Mouse (Mus musculus): ENCODE measurements around the gene Rpn1. TPM values are rescaled to one million over a fixed set of nuclear protein-coding genes. Genes with fewer than 3 reads are reported as not detected.
A peak's percentile ranks its signal among the peaks of the same experiment; 100 is the strongest.

The Rpn1 gene
- 241 and 253 TPM in 2 replicates for polyA plus RNA-seq (2016; fragmentation: Nextera tagmentation; extraction: Ambion mirVana)

GRCm38 (mm10) chr6:88084278-88085151, at the start of gene Rpn1:
Gene Rpn1, plus strand, starts transcription at chr6:88084482.
- peak; percentile 93 for ATAC-seq
- H3K27me3 ChIP-seq (replicated peaks), result no peaks in the 10 kb centered on the region
- H3K9me3 ChIP-seq (replicated peaks), result no peaks in the 10 kb centered on the region
- peaks cover 44% of the 10 kb centered on the region for H3K4me1 ChIP-seq
- H3K4me3 ChIP-seq, result peak within 1 kb of the TSS; percentile 83
- peak within 1 kb of the TSS; percentile 89 for H3K9ac ChIP-seq
- under 1% methylated on average over 71 of the region's 71 CpGs for WGBS (ENCODE audit: insufficient replicate concordance)
- H3K36me3 ChIP-seq, result peaks cover 22% of the 10 kb centered on the region
- H3K4me2 ChIP-seq, result peak within 1 kb of the TSS; percentile 92
- peak within 1 kb of the TSS; percentile 85 for H3K27ac ChIP-seq

GRCm38 (mm10) chr6:88037471-88038045, 46.7 kb upstream of the Rpn1 start:
- no peak overlapping the region for H3K4me2 ChIP-seq
- 73% methylated on average over 4 of the region's 4 CpGs for WGBS (ENCODE audit: insufficient replicate concordance)
- H3K27ac ChIP-seq, result no peak overlapping the region

GRCm38 (mm10) chr6:88039426-88039825, 44.9 kb upstream of the Rpn1 start:
- H3K36me3 ChIP-seq, result peaks cover 48% of the 10 kb centered on the region
- no peak overlapping the region for H3K9ac ChIP-seq
- H3K27ac ChIP-seq, result no peak overlapping the region
- no peak for ATAC-seq
- 87% methylated on average over 4 of the region's 4 CpGs for WGBS (ENCODE audit: insufficient replicate concordance)
- H3K4me2 ChIP-seq, result no peak overlapping the region
- H3K4me1 ChIP-seq, result peaks cover 42% of the 10 kb centered on the region
- H3K4me3 ChIP-seq, result no peak overlapping the region
- no peaks in the 10 kb centered on the region for H3K9me3 ChIP-seq (replicated peaks)
- H3K27me3 ChIP-seq (replicated peaks), result no peaks in the 10 kb centered on the region

More at GRCm38 (mm10) chr6:88037471-88038045, 46.7 kb upstream of the Rpn1 start:
- Histone ChIP-seq H3K4me1 (peaks cover 24% of the 10 kb centered on the region), H3K4me3 (no peak overlapping the region), H3K9me3 (replicated peaks) (no peaks in the 10 kb centered on the region), H3K27me3 (replicated peaks) (no peaks in the 10 kb centered on the region), H3K9ac (no peak overlapping the region), H3K36me3 (peaks cover 50% of the 10 kb centered on the region)
- ATAC-seq, result no peak

GRCm38 (mm10) chr6:88041221-88041620, 43.1 kb upstream of the Rpn1 start:
- Histone ChIP-seq H3K9ac (no peak overlapping the region), H3K9me3 (replicated peaks) (no peaks in the 10 kb centered on the region), H3K27ac (no peak overlapping the region), H3K4me2 (no peak overlapping the region), H3K27me3 (replicated peaks) (no peaks in the 10 kb centered on the region), H3K4me1 (peaks cover 45% of the 10 kb centered on the region), H3K4me3 (no peak overlapping the region), H3K36me3 (peaks cover 35% of the 10 kb centered on the region)
- 81% methylated on average over 4 of the region's 4 CpGs for WGBS (ENCODE audit: insufficient replicate concordance)
- no peak for ATAC-seq

GRCm38 (mm10) chr6:88042336-88042735, 41.9 kb upstream of the Rpn1 start:
- ATAC-seq, result no peak
- peaks cover 45% of the 10 kb centered on the region for H3K4me1 ChIP-seq
- H3K27me3 ChIP-seq (replicated peaks), result peaks cover 7% of the 10 kb centered on the region; the same call in 1 of the 2 replicates
- WGBS (ENCODE audit: insufficient replicate concordance), result 78% methylated on average over 3 of the region's 3 CpGs
- peak overlapping the region; percentile 32 for H3K9ac ChIP-seq
- no peaks in the 10 kb centered on the region for H3K9me3 ChIP-seq (replicated peaks)
- H3K27ac ChIP-seq, result no peak overlapping the region
- H3K36me3 ChIP-seq, result peaks cover 27% of the 10 kb centered on the region
- H3K4me2 ChIP-seq, result no peak overlapping the region
- no peak overlapping the region for H3K4me3 ChIP-seq

GRCm38 (mm10) chr6:88044234-88044576, 40.1 kb upstream of the Rpn1 start:
- H3K36me3 ChIP-seq, result peaks cover 12% of the 10 kb centered on the region
- WGBS (ENCODE audit: insufficient replicate concordance), result 2% methylated on average over 3 of the region's 3 CpGs
- H3K9me3 ChIP-seq (replicated peaks), result no peaks in the 10 kb centered on the region
- H3K27ac ChIP-seq, result peak overlapping the region; percentile 91
- H3K27me3 ChIP-seq (replicated peaks), result peaks cover 10% of the 10 kb centered on the region; the same call in 1 of the 2 replicates
- H3K4me1 ChIP-seq, result peaks cover 45% of the 10 kb centered on the region
- ATAC-seq, result no peak
- peak overlapping the region; percentile 93 for H3K9ac ChIP-seq
- H3K4me2 ChIP-seq, result peak overlapping the region; percentile 80
- peak overlapping the region; percentile 97 for H3K4me3 ChIP-seq

- Histone ChIP-seq H3K9me3 (replicated peaks) (no peaks in the 10 kb centered on the region), H3K4me3 (peak within 1 kb of the TSS; percentile 97), H3K4me1 (peaks cover 45% of the 10 kb centered on the region), H3K27ac (peak within 1 kb of the TSS; percentile 91), H3K36me3 (peaks cover 6% of the 10 kb centered on the region), H3K27me3 (replicated peaks) (peaks cover 10% of the 10 kb centered on the region; the same call in 1 of the 2 replicates), H3K4me2 (peak within 1 kb of the TSS; percentile 80), H3K9ac (peak within 1 kb of the TSS; percentile 93)
- WGBS (ENCODE audit: insufficient replicate concordance), result under 1% methylated on average over 80 of the region's 82 CpGs
- ATAC-seq, result peak; percentile 94
These were observed 39.5 kb upstream of the Rpn1 start, which contains the start of gene Rab7 for GRCm38 (mm10) chr6:88044577-88045405. Gene Rab7, minus strand, starts transcription at chr6:88045270.

- H3K9ac ChIP-seq, result 0 out of 2 replicates have a peak overlapping the region, but pooled peaks have one; percentile 93
- H3K4me3 ChIP-seq, result peak overlapping the region; percentile 97
- 35% methylated on average over 3 of the region's 3 CpGs for WGBS (ENCODE audit: insufficient replicate concordance)
- H3K27me3 ChIP-seq (replicated peaks), result peaks cover 13% of the 10 kb centered on the region; the same call in 1 of the 2 replicates
- H3K27ac ChIP-seq, result peak overlapping the region; percentile 91; the same call in 1 of the 2 replicates
- H3K9me3 ChIP-seq (replicated peaks), result no peaks in the 10 kb centered on the region
- ATAC-seq, result no peak
- H3K36me3 ChIP-seq, result peaks cover 4% of the 10 kb centered on the region
- H3K4me2 ChIP-seq, result peak overlapping the region; percentile 80
- H3K4me1 ChIP-seq, result peaks cover 45% of the 10 kb centered on the region
These were observed 38.9 kb upstream of the Rpn1 start for GRCm38 (mm10) chr6:88045406-88045766.

GRCm38 (mm10) chr6:88047853-88048252, 36.4 kb upstream of the Rpn1 start:
- ATAC-seq, result no peak
- Histone ChIP-seq H3K4me3 (no peak overlapping the region), H3K4me2 (no peak overlapping the region), H3K27me3 (replicated peaks) (peaks cover 35% of the 10 kb centered on the region), H3K27ac (no peak overlapping the region), H3K36me3 (no peaks in the 10 kb centered on the region), H3K9me3 (replicated peaks) (no peaks in the 10 kb centered on the region), H3K4me1 (peaks cover 31% of the 10 kb centered on the region), H3K9ac (no peak overlapping the region)
- WGBS (ENCODE audit: insufficient replicate concordance), result 41% methylated on average over 5 of the region's 5 CpGs

GRCm38 (mm10) chr6:88049008-88049407, 35.3 kb upstream of the Rpn1 start:
- H3K9ac ChIP-seq, result no peak overlapping the region
- H3K4me1 ChIP-seq, result peaks cover 20% of the 10 kb centered on the region
- WGBS (ENCODE audit: insufficient replicate concordance), result 59% methylated on average over 6 of the region's 6 CpGs
- peaks cover 46% of the 10 kb centered on the region for H3K27me3 ChIP-seq (replicated peaks)
- ATAC-seq, result no peak
- no peak overlapping the region for H3K4me2 ChIP-seq
- no peak overlapping the region for H3K27ac ChIP-seq
- no peaks in the 10 kb centered on the region for H3K9me3 ChIP-seq (replicated peaks)
- no peaks in the 10 kb centered on the region for H3K36me3 ChIP-seq
- no peak overlapping the region for H3K4me3 ChIP-seq

- Histone ChIP-seq H3K27ac (no peak overlapping the region), H3K4me1 (peaks cover 13% of the 10 kb centered on the region), H3K9ac (no peak overlapping the region), H3K9me3 (replicated peaks) (no peaks in the 10 kb centered on the region), H3K27me3 (replicated peaks) (peaks cover 46% of the 10 kb centered on the region), H3K4me2 (no peak overlapping the region), H3K4me3 (no peak overlapping the region), H3K36me3 (no peaks in the 10 kb centered on the region)
- 81% methylated on average over 5 of the region's 5 CpGs for WGBS (ENCODE audit: insufficient replicate concordance)
- ATAC-seq, result no peak
These were observed 33.1 kb upstream of the Rpn1 start for GRCm38 (mm10) chr6:88051206-88051605.

Measured in liver, embryonic 12.5 days (tissue).